Mouse (Mus musculus) midbrain, embryonic 16.5 days (tissue): Measurements from ENCODE around the gene Fam83b. TPM values are rescaled to one million over a fixed set of nuclear protein-coding genes. Genes with fewer than 3 reads are reported as not detected.

ENCODE experiments used
- ATAC-seq: fragments of 200-750 bp; cut with Nextera tagmentation; 2 replicates; pipeline ENCODE4 v1.8.0; 2017; ENCODE audit warnings: moderate TSS enrichment
- H3K27ac ChIP-seq: fragments of 300-500 bp; sonication (generic); 2 replicates; pipeline ENCODE4 v1.5.1; 2014; ENCODE audit warnings: mild to moderate bottlenecking, low read length, mixed read lengths
- H3K27me3 ChIP-seq: fragments of 300-500 bp; sonication (generic); 2 replicates; pipeline ENCODE4 v1.6.1; 2014; ENCODE audit warnings: low read depth, low read length, mixed read lengths; ENCODE audit not compliant: control insufficient read depth, insufficient read depth
- H3K36me3 ChIP-seq: fragments of 300-500 bp; sonication (generic); 2 replicates; pipeline ENCODE4 v1.6.1; 2014; ENCODE audit warnings: mild to moderate bottlenecking, low read length, moderate library complexity, mixed read lengths; ENCODE audit not compliant: control insufficient read depth, insufficient read depth
- H3K4me1 ChIP-seq: fragments of 300-500 bp; sonication (generic); 2 replicates; pipeline ENCODE4 v1.6.1; 2014; ENCODE audit warnings: mild to moderate bottlenecking, low read length, mixed read lengths; ENCODE audit not compliant: control insufficient read depth, insufficient read depth
- H3K4me2 ChIP-seq: fragments of 300-500 bp; sonication (generic); 2 replicates; pipeline ENCODE4 v1.6.1; 2014; ENCODE audit warnings: mild to moderate bottlenecking, low read length, mixed read lengths
- H3K4me3 ChIP-seq: fragments of 300-500 bp; sonication (generic); 2 replicates; pipeline ENCODE4 v1.5.1; 2014; ENCODE audit warnings: low read depth, mild to moderate bottlenecking, low read length, moderate library complexity, mixed read lengths
- H3K9ac ChIP-seq: fragments of 300-500 bp; sonication (generic); 2 replicates; pipeline ENCODE4 v1.6.1; 2014; ENCODE audit warnings: low read depth, low read length, mixed read lengths
- H3K9me3 ChIP-seq: fragments of 300-500 bp; sonication (generic); replicated peaks from 2 replicates; pipeline ENCODE4 v1.6.1; 2014; ENCODE audit warnings: mild to moderate bottlenecking, low read length, mixed read lengths; ENCODE audit not compliant: control insufficient read depth, poor library complexity, severe bottlenecking
- WGBS: fragments of 180-500 bp; shearing (Covaris S2); extraction: QIAGEN DNeasy Blood & Tissue Kit; methylation state at CpG from one replicate; pipeline ENCODE4 v1.1.7; 2014; 5-methylcytosine and 5-hydroxymethylcytosine counted together
- polyA plus RNA-seq: library from polyadenylated mRNA; unstranded; fragments of >200 nt; fragmentation: Nextera tagmentation; extraction: Ambion mirVana; gene quantifications from 2 replicates; pipeline ENCODE4 v1.2.1, GENCODE M21; 2015

Fam83b gene
- polyA plus RNA-seq, 1 experiment from 2014 or later, result 0.06 TPM

- ATAC-seq, result no peak
- Histone ChIP-seq H3K9me3 (no peaks in the 10 kb centered on the region), H3K4me3 (no peak overlapping the region), H3K36me3 (no peaks in the 10 kb centered on the region), H3K27me3 (no peaks in the 10 kb centered on the region), H3K9ac (no peak overlapping the region), H3K4me2 (no peak overlapping the region), H3K4me1 (no peaks in the 10 kb centered on the region), H3K27ac (no peak overlapping the region)
- 60% methylated on average over 7 of the region's 7 CpGs for WGBS
Measured at GRCm38 (mm10) chr9:76539271-76539670, 27.6 kb downstream of the Fam83b start.

GRCm38 (mm10) chr9:76536032-76536431 lies 30.9 kb downstream of the Fam83b start:
- H3K36me3 ChIP-seq, result no peaks in the 10 kb centered on the region
- 88% methylated on average over 9 of the region's 9 CpGs for WGBS
- no peak overlapping the region for H3K27ac ChIP-seq
- H3K4me2 ChIP-seq, result no peak overlapping the region
- ATAC-seq, result no peak
- no peak overlapping the region for H3K9ac ChIP-seq
- H3K4me3 ChIP-seq, result no peak overlapping the region
- no peaks in the 10 kb centered on the region for H3K4me1 ChIP-seq
- H3K27me3 ChIP-seq, result no peaks in the 10 kb centered on the region
- H3K9me3 ChIP-seq, result no peaks in the 10 kb centered on the region

- Histone ChIP-seq H3K9me3 (no peaks in the 10 kb centered on the region), H3K4me2 (no peak overlapping the region), H3K9ac (no peak overlapping the region), H3K36me3 (no peaks in the 10 kb centered on the region), H3K4me3 (no peak overlapping the region), H3K27ac (no peak overlapping the region), H3K4me1 (no peaks in the 10 kb centered on the region), H3K27me3 (no peaks in the 10 kb centered on the region)
- ATAC-seq, result no peak
- 92% methylated on average over 3 of the region's 3 CpGs for WGBS
Measured at GRCm38 (mm10) chr9:76532403-76532802, 34.5 kb downstream of the Fam83b start.

- Histone ChIP-seq H3K27ac (no peak overlapping the region), H3K4me2 (no peak overlapping the region), H3K36me3 (no peaks in the 10 kb centered on the region), H3K27me3 (no peaks in the 10 kb centered on the region), H3K4me1 (no peaks in the 10 kb centered on the region), H3K4me3 (no peak overlapping the region), H3K9ac (no peak overlapping the region), H3K9me3 (no peaks in the 10 kb centered on the region)
- 77% methylated on average over 4 of the region's 4 CpGs for WGBS
- no peak for ATAC-seq
Measured at GRCm38 (mm10) chr9:76531368-76531767, 35.5 kb downstream of the Fam83b start.

- Histone ChIP-seq H3K9ac (no peak overlapping the region), H3K36me3 (no peaks in the 10 kb centered on the region), H3K4me3 (no peak overlapping the region), H3K4me2 (no peak overlapping the region), H3K9me3 (no peaks in the 10 kb centered on the region), H3K4me1 (no peaks in the 10 kb centered on the region), H3K27ac (no peak overlapping the region), H3K27me3 (no peaks in the 10 kb centered on the region)
- no peak for ATAC-seq
Measured at GRCm38 (mm10) chr9:76525592-76525991, 41.3 kb downstream of the Fam83b start.

GRCm38 (mm10) chr9:76523075-76523474 lies 43.8 kb downstream of the Fam83b start:
- no peaks in the 10 kb centered on the region for H3K4me1 ChIP-seq
- H3K9ac ChIP-seq, result no peak overlapping the region
- no peak for ATAC-seq
- no peaks in the 10 kb centered on the region for H3K9me3 ChIP-seq
- no peak overlapping the region for H3K4me3 ChIP-seq
- no peak overlapping the region for H3K27ac ChIP-seq
- no peaks in the 10 kb centered on the region for H3K27me3 ChIP-seq
- no peaks in the 10 kb centered on the region for H3K36me3 ChIP-seq
- H3K4me2 ChIP-seq, result no peak overlapping the region

GRCm38 (mm10) chr9:76521640-76522039 lies 45.3 kb downstream of the Fam83b start:
- Histone ChIP-seq H3K9ac (no peak overlapping the region), H3K4me2 (no peak overlapping the region), H3K4me1 (no peaks in the 10 kb centered on the region), H3K9me3 (no peaks in the 10 kb centered on the region), H3K36me3 (no peaks in the 10 kb centered on the region), H3K27me3 (no peaks in the 10 kb centered on the region), H3K27ac (no peak overlapping the region), H3K4me3 (no peak overlapping the region)
- ATAC-seq, result no peak
- 86% methylated on average over 3 of the region's 3 CpGs for WGBS

- WGBS, result 76% methylated on average over 1 of the region's 1 CpGs
- H3K4me3 ChIP-seq, result no peak overlapping the region
- H3K27ac ChIP-seq, result no peak overlapping the region
- H3K4me1 ChIP-seq, result no peaks in the 10 kb centered on the region
- H3K36me3 ChIP-seq, result no peaks in the 10 kb centered on the region
- no peak overlapping the region for H3K4me2 ChIP-seq
- no peaks in the 10 kb centered on the region for H3K9me3 ChIP-seq
- H3K9ac ChIP-seq, result no peak overlapping the region
- no peaks in the 10 kb centered on the region for H3K27me3 ChIP-seq
- ATAC-seq, result no peak
Measured at GRCm38 (mm10) chr9:76518665-76519064, 48.3 kb downstream of the Fam83b start.

- ATAC-seq, result no peak
- H3K9ac ChIP-seq, result no peak overlapping the region
- H3K27ac ChIP-seq, result no peak overlapping the region
- H3K9me3 ChIP-seq, result no peaks in the 10 kb centered on the region
- no peak overlapping the region for H3K4me3 ChIP-seq
- no peak overlapping the region for H3K4me2 ChIP-seq
- no peaks in the 10 kb centered on the region for H3K36me3 ChIP-seq
- no peaks in the 10 kb centered on the region for H3K27me3 ChIP-seq
- no peaks in the 10 kb centered on the region for H3K4me1 ChIP-seq
Measured at GRCm38 (mm10) chr9:76505650-76506049, 61.3 kb downstream of the Fam83b start.

- Histone ChIP-seq H3K9ac (no peak overlapping the region), H3K9me3 (no peaks in the 10 kb centered on the region; the same call in 1 of the 2 replicates), H3K27me3 (no peaks in the 10 kb centered on the region), H3K4me1 (no peaks in the 10 kb centered on the region), H3K4me2 (no peak overlapping the region), H3K4me3 (no peak overlapping the region), H3K36me3 (no peaks in the 10 kb centered on the region), H3K27ac (no peak overlapping the region)
- 93% methylated on average over 3 of the region's 3 CpGs for WGBS
- no peak for ATAC-seq
Measured at GRCm38 (mm10) chr9:76489737-76490136, 77.2 kb downstream of the Fam83b start.
